Mouse (Mus musculus) ES-Bruce4 (cell line): ENCODE data around the gene Exoc2.

ENCODE experiments used
- CTCF ChIP-seq: IDR thresholded peaks from one replicate; pipeline ENCODE4 v1.8.1; 2011; ENCODE audit warnings: low read depth, low read length
- EP300 ChIP-seq: IDR thresholded peaks from 2 replicates; pipeline ENCODE4 v1.6.1; 2011; ENCODE audit warnings: low read depth, low read length; ENCODE audit not compliant: insufficient read depth
- POLR2A ChIP-seq: IDR thresholded peaks from one replicate; pipeline ENCODE4 v1.8.1; 2011; ENCODE audit warnings: low read length; ENCODE audit not compliant: insufficient read depth

- TF ChIP-seq POLR2A (no peak), CTCF (no peak), EP300 (no peak)
These were observed 209.7 kb downstream of the Exoc2 start for GRCm38 (mm10) chr13:30764014-30764740.
